Mouse (Mus musculus): ENCODE data around the gene Nav3.

Nav3 gene

GRCm38 (mm10) chr10:109684109-109685056 is 771.6 kb downstream of the Nav3 start:
- no peak for TF ChIP-seq GATA4 (IDR thresholded peaks at IDR 0.05; ENCODE audit: insufficient replicate concordance, low read length)

GRCm38 (mm10) chr10:109672896-109673295 is 783.1 kb downstream of the Nav3 start:
- no peak for TF ChIP-seq GATA4 (IDR thresholded peaks at IDR 0.05; ENCODE audit: insufficient replicate concordance, low read length)

GRCm38 (mm10) chr10:109667453-109667852 is 788.6 kb downstream of the Nav3 start:
- TF ChIP-seq GATA4 (IDR thresholded peaks at IDR 0.05; ENCODE audit: insufficient replicate concordance, low read length), result no peak

- TF ChIP-seq GATA4 (IDR thresholded peaks at IDR 0.05; ENCODE audit: insufficient replicate concordance, low read length), result no peak
Observed at GRCm38 (mm10) chr10:109664629-109665317, 791.2 kb downstream of the Nav3 start.

GRCm38 (mm10) chr10:109651516-109651915 is 804.5 kb downstream of the Nav3 start:
- TF ChIP-seq GATA4 (IDR thresholded peaks at IDR 0.05; ENCODE audit: insufficient replicate concordance, low read length), result no peak

GRCm38 (mm10) chr10:109643598-109643997 is 812.4 kb downstream of the Nav3 start:
- TF ChIP-seq GATA4 (IDR thresholded peaks at IDR 0.05; ENCODE audit: insufficient replicate concordance, low read length), result no peak

GRCm38 (mm10) chr10:109641806-109642205 is 814.2 kb downstream of the Nav3 start:
- TF ChIP-seq GATA4 (IDR thresholded peaks at IDR 0.05; ENCODE audit: insufficient replicate concordance, low read length), result no peak

GRCm38 (mm10) chr10:109637702-109638101 is 818.3 kb downstream of the Nav3 start:
- no peak for TF ChIP-seq GATA4 (IDR thresholded peaks at IDR 0.05; ENCODE audit: insufficient replicate concordance, low read length)
